Mouse (Mus musculus): Measurements from ENCODE around the gene Tmem91. TPM values are rescaled to one million over a fixed set of nuclear protein-coding genes. Genes with fewer than 3 reads are reported as not detected.

The Tmem91 gene
- total RNA-seq, 1 experiment from 2014 or later: 0.78 TPM

DNA sequence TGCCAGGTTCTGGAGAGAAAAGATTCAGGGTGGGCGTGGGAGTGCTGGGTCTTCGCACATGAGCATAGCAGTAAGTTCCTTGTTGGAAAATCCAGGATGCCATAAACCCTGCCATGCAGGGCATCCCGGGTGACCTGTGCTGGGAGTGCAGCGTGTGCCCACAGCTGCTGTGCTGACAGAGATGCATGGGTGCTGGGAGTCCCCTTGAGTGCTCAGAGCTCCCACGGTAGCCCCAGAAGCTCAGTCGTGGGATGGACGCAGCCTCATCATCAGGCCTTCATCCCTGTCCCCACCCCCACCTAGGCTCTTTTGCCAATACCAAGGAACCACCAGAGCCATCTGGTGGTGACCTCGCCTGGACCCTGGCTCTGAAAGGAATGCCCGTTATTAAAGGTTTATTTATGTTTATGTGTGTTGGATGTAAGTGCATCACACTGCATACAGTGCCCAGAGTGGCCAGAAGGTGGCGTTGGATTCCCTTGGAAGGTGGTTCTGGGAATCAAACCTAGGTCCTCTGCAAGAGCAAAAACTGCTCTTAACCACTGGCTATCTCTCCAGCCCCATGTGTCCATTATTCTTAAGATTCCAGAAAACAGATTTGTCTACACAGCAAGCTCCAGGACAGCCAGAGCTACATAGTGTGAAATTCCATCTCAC lies 49.2 kb downstream of the Tmem91 start:
- DNase-seq: peak; percentile 54

DNA sequence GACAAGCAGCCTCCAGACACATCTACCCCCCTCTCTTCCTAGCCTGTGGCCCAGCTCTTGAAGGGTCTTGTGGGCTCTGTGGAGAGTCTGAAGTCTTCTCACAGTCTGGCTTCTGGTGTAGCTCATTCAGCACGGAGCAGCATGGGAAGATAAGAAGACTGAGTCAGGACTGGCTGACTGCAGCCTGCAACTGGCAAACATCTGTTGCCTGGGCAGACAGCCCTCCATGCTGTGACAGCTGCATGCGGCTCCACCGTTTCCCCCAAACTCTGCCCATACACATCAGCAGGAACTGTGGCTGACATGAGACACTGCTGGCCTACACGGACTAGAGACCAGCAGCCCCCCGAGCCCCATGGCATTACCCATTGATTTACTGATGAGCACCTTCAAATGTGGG lies 50.1 kb downstream of the Tmem91 start:
- no peak for DNase-seq

DNA sequence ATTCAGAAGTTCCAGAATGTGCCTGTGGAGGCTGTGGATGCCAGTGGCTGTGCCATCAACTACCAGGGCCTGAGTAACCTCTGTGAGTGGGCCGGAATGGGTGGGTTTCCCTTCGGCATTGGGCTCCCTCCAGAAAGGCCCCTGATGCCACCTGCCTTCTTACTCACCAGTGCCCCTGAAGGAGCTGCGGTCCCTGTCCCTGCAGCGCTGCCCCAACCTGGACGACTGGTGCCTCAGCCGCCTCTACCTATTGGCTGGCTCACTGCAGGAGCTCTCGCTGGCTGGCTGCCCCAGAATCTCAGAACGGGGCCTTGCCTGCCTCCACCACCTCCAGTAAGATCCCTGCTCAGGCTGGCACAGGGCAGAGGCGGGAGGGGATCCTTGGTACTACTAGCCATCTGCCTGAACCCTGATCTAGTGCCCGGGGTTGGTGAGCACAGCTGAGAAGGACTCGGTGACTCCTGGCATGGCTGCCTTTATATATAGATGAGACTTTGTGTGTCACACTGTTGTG lies 51.1 kb downstream of the Tmem91 start:
- no peak for DNase-seq

- no peak for DNase-seq
Measured at GRCm38 (mm10) chr7:25620751-25621150, 54.2 kb downstream of the Tmem91 start.

- DNase-seq: no peak
Measured at GRCm38 (mm10) chr7:25620101-25620500, 54.9 kb downstream of the Tmem91 start.

DNA sequence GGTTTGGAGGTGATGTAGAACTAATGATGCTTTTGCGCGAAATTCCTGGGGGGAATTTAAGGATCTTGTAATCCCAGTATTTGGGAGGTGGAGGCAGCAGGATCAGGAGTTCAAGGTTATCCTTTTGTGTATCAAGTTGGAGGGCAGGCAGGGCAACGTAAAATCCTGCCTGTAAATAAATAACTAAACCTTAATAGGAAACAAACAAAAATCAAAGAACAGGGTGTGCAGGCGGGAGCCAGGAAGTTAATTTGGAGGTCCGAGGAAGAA lies 55.3 kb downstream of the Tmem91 start:
- no peak for DNase-seq

Other genes starting within 250 kb of the Tmem91 start
- gene Ceacam1, start 197.6 kb downstream of the Tmem91 start, total RNA-seq (2021): 16.1 and 21.2 TPM in 2 replicates
- 1.8 and 5.6 TPM in 2 replicates for gene Ceacam2, start 135.3 kb downstream of the Tmem91 start, total RNA-seq (2021)
- not detected in 2 replicates for gene Erich4, start 59.3 kb downstream of the Tmem91 start, total RNA-seq (2021)
- gene Dmac2, start 55.8 kb downstream of the Tmem91 start, total RNA-seq (2021): 37.4 and 43.7 TPM in 2 replicates
- gene B3gnt8, start 48.5 kb downstream of the Tmem91 start, total RNA-seq (2021): 3.6 and 6.2 TPM in 2 replicates
- gene Bckdha, start 16.2 kb downstream of the Tmem91 start, total RNA-seq (2021): 255 and 258 TPM in 2 replicates
- 43.3 and 53.2 TPM in 2 replicates for gene Exosc5, start 16.0 kb downstream of the Tmem91 start, total RNA-seq (2021)
- 17.8 TPM in 2 replicates for gene B9d2, start 5.6 kb upstream of the Tmem91 start, total RNA-seq (2021)
- gene Tgfb1, start 11.8 kb upstream of the Tmem91 start, total RNA-seq (2021): 52.7 and 68.0 TPM in 2 replicates
- gene Ccdc97, start 43.9 kb upstream of the Tmem91 start, total RNA-seq (2021): 43.8 and 45.0 TPM in 2 replicates
- gene Hnrnpul1, start 79.6 kb upstream of the Tmem91 start, total RNA-seq (2021): 119 and 130 TPM in 2 replicates
- gene Axl, start 113.5 kb upstream of the Tmem91 start, total RNA-seq (2021): 44.8 and 57.9 TPM in 2 replicates
- 2.9 and 3.3 TPM in 2 replicates for gene Cyp2s1, start 141.7 kb upstream of the Tmem91 start, total RNA-seq (2021)
- gene Cyp2b10, start 222.5 kb upstream of the Tmem91 start, total RNA-seq (2021): 13.5 and 55.9 TPM in 2 replicates